Mouse (Mus musculus) neutrophil, adult 83 days (primary cell): ENCODE measurements around the gene Rex1bd. TPM values are rescaled to one million over a fixed set of nuclear protein-coding genes. Genes with fewer than 3 reads are reported as not detected.

Experiments used
- total RNA-seq, 2 experiments: library from RNA; stranded (reverse); gene quantifications; one replicate each; pipeline ENCODE4 v1.2.4; 2023

Rex1bd gene
- total RNA-seq = 10 to 100 TPM; 38.6 to 39.3 TPM

GRCm38 (mm10) chr8:70506328-70507026 is at the start of gene Rex1bd:
TSS of gene Rex1bd (minus strand) at chr8:70506752.

GRCm38 (mm10) chr8:70539077-70539813 is 32.7 kb upstream of the Rex1bd start, which contains the start of gene Ell:
TSS of gene Ell (plus strand) at chr8:70539457.

GRCm38 (mm10) chr8:70527512-70528181 is 21.1 kb upstream of the Rex1bd start, which contains the start of the genes Fkbp8 and Kxd1:
TSS of gene Fkbp8 (plus strand) at chr8:70527724.
TSS of gene Kxd1 (minus strand) at chr8:70527956.

GRCm38 (mm10) chr8:70510228-70510915 is 3.8 kb upstream of the Rex1bd start, which contains the start of gene Uba52:
TSS of gene Uba52 (minus strand) at chr8:70510801.

GRCm38 (mm10) chr8:70492664-70493640 is 13.6 kb downstream of the Rex1bd start, which contains the start of gene Crlf1:
TSS of gene Crlf1 (plus strand) at chr8:70493158.

GRCm38 (mm10) chr8:70486941-70487520 is 19.5 kb downstream of the Rex1bd start, which contains the start of gene Tmem59l:
TSS of gene Tmem59l (minus strand) at chr8:70487358.

GRCm38 (mm10) chr8:70476333-70477268 is 30.0 kb downstream of the Rex1bd start, which contains the start of gene Klhl26:
TSS of gene Klhl26 (minus strand) at chr8:70476968.

Other genes with a start within 250 kb of the Rex1bd start
- 1 to 10 TPM; 8.2 to 9.1 TPM for gene Homer3, start 223.9 kb downstream of the Rex1bd start, total RNA-seq
- 10 to 100 TPM; 22.3 to 27.9 TPM for gene Ddx49, start 204.3 kb downstream of the Rex1bd start, total RNA-seq
- 100 to 1,000 TPM; 114 to 123 TPM for gene Cope, start 204.2 kb downstream of the Rex1bd start, total RNA-seq
- gene Cers1, start 191.0 kb downstream of the Rex1bd start, total RNA-seq = not detected
- not detected for gene Gdf1, start 176.9 kb downstream of the Rex1bd start, total RNA-seq
- gene Upf1, start 153.5 kb downstream of the Rex1bd start, total RNA-seq = 10 to 100 TPM; 58.6 to 59.2 TPM
- under 1 TPM; 0.13 to 0.26 TPM for gene Comp, start 133.2 kb downstream of the Rex1bd start, total RNA-seq
- 1 to 10 TPM; 3.9 to 6.9 TPM for gene Crtc1, start 67.2 kb downstream of the Rex1bd start, total RNA-seq
- 1 to 10 TPM; 4.0 to 4.1 TPM for gene Klhl26, start 29.8 kb downstream of the Rex1bd start, total RNA-seq
- gene Tmem59l, start 19.4 kb downstream of the Rex1bd start, total RNA-seq = not detected
- gene Crlf1, start 13.6 kb downstream of the Rex1bd start, total RNA-seq = not detected
- 1,000 to 10,000 TPM; 1,032 to 1,222 TPM for gene Uba52, start 4.0 kb upstream of the Rex1bd start, total RNA-seq
- gene Fkbp8, start 21.0 kb upstream of the Rex1bd start, total RNA-seq = 100 to 1,000 TPM; 181 to 184 TPM
- gene Kxd1, start 21.2 kb upstream of the Rex1bd start, total RNA-seq = 10 to 100 TPM; 38.1 to 38.4 TPM
- gene Ell, start 32.7 kb upstream of the Rex1bd start, total RNA-seq = 10 to 100 TPM; 32.2 to 37.9 TPM
- gene Isyna1, start 87.6 kb upstream of the Rex1bd start, total RNA-seq = 10 to 100 TPM; 29.5 to 40.1 TPM
- 10 to 100 TPM; 60.1 to 77.7 TPM for gene Ssbp4, start 102.1 kb upstream of the Rex1bd start, total RNA-seq
- gene Lrrc25, start 109.4 kb upstream of the Rex1bd start, total RNA-seq = 10 to 100 TPM; 65.7 to 79.1 TPM
- gene Gdf15, start 125.7 kb upstream of the Rex1bd start, total RNA-seq = under 1 TPM; 0.49 to 0.90 TPM
- 1 to 10 TPM; 3.6 to 5.1 TPM for gene Pgpep1, start 153.6 kb upstream of the Rex1bd start, total RNA-seq
- 10 to 100 TPM; 40.7 to 61.6 TPM for gene Lsm4, start 166.5 kb upstream of the Rex1bd start, total RNA-seq
- 1,000 to 10,000 TPM in 1 of 2 experiments, 100 to 1,000 TPM in 1; 926 to 1,259 TPM for gene Jund, start 192.2 kb upstream of the Rex1bd start, total RNA-seq
- 1 to 10 TPM; 7.5 to 9.1 TPM for gene Iqcn, start 196.7 kb upstream of the Rex1bd start, total RNA-seq
- under 1 TPM in 1 of 2 experiments, not detected in 1; 0.64 TPM for gene Gm3336, start 211.8 kb upstream of the Rex1bd start, total RNA-seq
- gene Pde4c, start 217.0 kb upstream of the Rex1bd start, total RNA-seq = under 1 TPM; 0.31 to 0.50 TPM
- 1 to 10 TPM; 2.6 to 3.0 TPM for gene Rab3a, start 247.9 kb upstream of the Rex1bd start, total RNA-seq